24 mouse cellular contexts compared by ENCODE assay signal in the genomic region with DNA sequence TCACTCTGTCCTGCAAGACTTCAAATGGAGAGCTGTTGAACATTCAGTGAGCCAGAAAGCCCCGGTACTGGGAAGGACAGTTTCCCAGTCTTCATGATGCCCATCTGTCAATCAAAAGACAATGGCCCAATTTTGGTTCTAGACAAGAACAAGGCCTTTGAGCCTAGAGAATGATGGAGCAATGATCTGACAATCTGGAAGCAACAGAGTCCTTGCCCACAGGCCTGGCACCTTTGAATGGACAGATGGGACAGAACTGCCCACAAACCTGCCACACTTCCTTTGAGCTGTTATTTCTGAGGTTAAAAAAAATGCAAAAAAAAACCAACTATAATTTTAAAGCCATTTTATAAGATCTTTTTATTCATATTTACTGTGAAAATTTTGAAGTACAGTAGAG.
DNase-seq lines count a peak whose midpoint lies in the region; ATAC-seq lines count a peak whose summit lies in the region.
"Had no signal": no experiment of that assay in that cellular context is flagged by ENCODE, and none has a peak within 500 bp of the region (broad histone marks: within the 10 kb centered on the region; RNA-seq: fewer than 3 reads in every experiment).

No protein-coding gene starts in this region.

- DNase-seq in left cerebral cortex, postnatal 36 days (ENCODE audit: low spot score in 2 of 2): peak; percentile 18 to 38
- DNase-seq in left cerebral cortex, adult 8-10 months (ENCODE audit: low spot score in 2 of 2): no peak
- DNase-seq in cerebellum, adult 18-20 months: peak; percentile 55 to 56
- DNase-seq in cerebellum, postnatal 10 days: peak; percentile 72 to 76
- DNase-seq in gastrocnemius, postnatal 14 days: no peak
- DNase-seq in layer of hippocampus, adult 8-10 months (ENCODE audit: low spot score in 2 of 2): no peak
- DNase-seq: adrenal gland, postnatal 14 days; gastrocnemius, postnatal 36 days; heart, adult 18-20 months; heart, postnatal 36 days; kidney, postnatal 25 days; lung, postnatal 36 days; thymus, adult 2 months; thymus, postnatal 36 days had no signal

- no peaks in the 10 kb centered on the region for H3K27me3 ChIP-seq in kidney, embryonic 15.5 days
- H3K27me3 ChIP-seq: hindbrain, embryonic 12.5 days; limb, embryonic 12.5 days had no signal

- ATAC-seq in kidney, embryonic 15.5 days (replicated peaks; ENCODE audit: low FRiP score): no peak
- ATAC-seq: forebrain, embryonic 14.5 days; intestine, embryonic 16.5 days; midbrain, embryonic 16.5 days had no signal

- intact Hi-C loops in left cerebral cortex, postnatal 36 days (cut with DNase I): no loop called here
- intact Hi-C loops in gastrocnemius, postnatal 14 days (cut with DNase I; ENCODE audit: low total_unique reads): no loop called here

- H3K4me1 ChIP-seq in kidney, embryonic 15.5 days: no peaks in the 10 kb centered on the region
- H3K4me1 ChIP-seq: hindbrain, embryonic 12.5 days; limb, embryonic 12.5 days had no signal

- no peaks in the 10 kb centered on the region for H3K9me3 ChIP-seq in kidney, embryonic 15.5 days (replicated peaks)
- H3K9me3 ChIP-seq: hindbrain, embryonic 12.5 days; limb, embryonic 12.5 days had no signal

- H3K4me3 ChIP-seq in kidney, embryonic 15.5 days (replicated peaks): no peak overlapping the region
- H3K4me3 ChIP-seq: hindbrain, embryonic 12.5 days; layer of hippocampus, adult 2 months; limb, embryonic 12.5 days had no signal

- H3K36me3 ChIP-seq in kidney, embryonic 15.5 days: no peaks in the 10 kb centered on the region
- H3K36me3 ChIP-seq: hindbrain, embryonic 12.5 days; limb, embryonic 12.5 days had no signal

- no peak overlapping the region for H3K27ac ChIP-seq in kidney, embryonic 15.5 days
- H3K27ac ChIP-seq: hindbrain, embryonic 12.5 days; layer of hippocampus, adult 2 months; limb, embryonic 12.5 days had no signal

- WGBS in kidney, embryonic 15.5 days: 87% methylated on average over 1 of the region's 1 CpGs

- no peak overlapping the region for H3K4me2 ChIP-seq in kidney, embryonic 15.5 days
- H3K4me2 ChIP-seq: heart, embryonic 11.5 days; hindbrain, embryonic 12.5 days; limb, embryonic 12.5 days; liver, embryonic 11.5 days; midbrain, embryonic 11.5 days had no signal

- H3K9ac ChIP-seq in kidney, embryonic 15.5 days: no peak overlapping the region
- H3K9ac ChIP-seq: hindbrain, embryonic 12.5 days; limb, embryonic 12.5 days had no signal

Comparison
In these comparisons a context has a peak if more than half of its experiments do, and no peak if none do; other contexts are left out.
1. DNase-seq: peak in left cerebral cortex, postnatal 36 days (2 of 2), cerebellum, adult 18-20 months (2 of 2) and cerebellum, postnatal 10 days (2 of 2); none in left cerebral cortex, adult 8-10 months (0 of 2), gastrocnemius, postnatal 14 days (single experiment) and layer of hippocampus, adult 8-10 months (0 of 2).